13 mouse cellular contexts compared by ENCODE assay signal in genomic region chr13:94476208-94476607, GRCm38 (mm10).
"Had no signal": no experiment of that assay in that cellular context is flagged by ENCODE, and none has a peak within 500 bp of the region (broad histone marks: within the 10 kb centered on the region; RNA-seq: fewer than 3 reads in every experiment).

No protein-coding gene starts in this region.

- ATAC-seq: lung, postnatal 0 days had no signal

- DNase-seq: kidney, adult 9 months; kidney, postnatal 25 days; layer of hippocampus, adult 9-11 months; layer of hippocampus, postnatal 36 days; liver, embryonic 13.5 days; lung, embryonic 14.5 days; midbrain, embryonic 14.5 days; thymus, adult 18-20 months; thymus, postnatal 36 days had no signal

- H3K27me3 ChIP-seq: liver, embryonic 13.5 days had no signal

- H3K4me1 ChIP-seq: liver, embryonic 13.5 days had no signal

- H3K27ac ChIP-seq: layer of hippocampus, adult 2 months; left cerebral cortex, adult 2 months; liver, embryonic 13.5 days; macrophage had no signal

- H3K4me3 ChIP-seq: layer of hippocampus, adult 2 months; left cerebral cortex, adult 2 months; liver, embryonic 13.5 days had no signal
